Comparison of ENCODE assay signal across 8 mouse cellular contexts in genomic region chr14:55576376-55576775, GRCm38 (mm10). TPM values are rescaled to one million over a fixed set of nuclear protein-coding genes. Genes with fewer than 3 reads are reported as not detected.
DNase-seq lines count a peak whose midpoint lies in the region; ATAC-seq lines count a peak whose summit lies in the region.

No protein-coding gene starts in this region.

- H3K4me1 ChIP-seq in limb, embryonic 15.5 days: peaks cover 10% of the 10 kb centered on the region
- peaks cover 14% of the 10 kb centered on the region for H3K4me1 ChIP-seq in forebrain, embryonic 13.5 days

- peak; percentile 35 for DNase-seq in gastrocnemius, adult 18-20 months (ENCODE audit: low spot score)
- no peak for DNase-seq in gastrocnemius, postnatal 4 days (ENCODE audit: low spot score in 2 of 2)
- DNase-seq in right cerebral cortex, postnatal 14 days: peak; percentile 40
- DNase-seq in right cerebral cortex, postnatal 10 days (ENCODE audit: low spot score in 2 of 2): no peak
- DNase-seq in embryo, embryonic 11 days: no peak
- DNase-seq in adipocyte (ENCODE audit: low spot score): no peak

- peak overlapping the region; percentile 14 for H3K4me3 ChIP-seq in limb, embryonic 15.5 days
- H3K4me3 ChIP-seq in forebrain, embryonic 13.5 days: no peak overlapping the region

- no peaks in the 10 kb centered on the region for H3K9me3 ChIP-seq in limb, embryonic 15.5 days
- H3K9me3 ChIP-seq in forebrain, embryonic 13.5 days (replicated peaks): no peaks in the 10 kb centered on the region

- no peak overlapping the region; the same call in 1 of the 2 replicates for H3K4me2 ChIP-seq in limb, embryonic 15.5 days
- H3K4me2 ChIP-seq in forebrain, embryonic 13.5 days: no peak overlapping the region

- no peak for ATAC-seq in limb, embryonic 15.5 days (ENCODE audit: insufficient number of reproducible peaks, low FRiP score, low TSS enrichment, low read depth)
- ATAC-seq in forebrain, embryonic 13.5 days: no peak

- no peak overlapping the region for H3K27ac ChIP-seq in limb, embryonic 15.5 days
- H3K27ac ChIP-seq in forebrain, embryonic 13.5 days: no peak overlapping the region

- no peaks in the 10 kb centered on the region for H3K27me3 ChIP-seq in limb, embryonic 15.5 days
- H3K27me3 ChIP-seq in forebrain, embryonic 13.5 days: no peaks in the 10 kb centered on the region

- peaks cover 15% of the 10 kb centered on the region for H3K36me3 ChIP-seq in limb, embryonic 15.5 days
- peaks cover 18% of the 10 kb centered on the region for H3K36me3 ChIP-seq in forebrain, embryonic 13.5 days (ENCODE audit: poor library complexity, severe bottlenecking)

- WGBS in limb, embryonic 15.5 days: 60% methylated on average over 16 of the region's 16 CpGs
- WGBS in forebrain, embryonic 13.5 days: 82% methylated on average over 16 of the region's 16 CpGs

- no peak overlapping the region for H3K9ac ChIP-seq in limb, embryonic 15.5 days
- H3K9ac ChIP-seq in forebrain, embryonic 13.5 days: no peak overlapping the region

RNA-seq across cellular contexts. Expression of gene Fitm1, which starts 1.0 kb away (rescaled TPM):
- 100 to 1,000 TPM; 273 to 289 TPM for total RNA-seq in gastrocnemius, adult 18-20 months (2021)
- 100 to 1,000 TPM; 294 to 332 TPM for total RNA-seq in gastrocnemius, postnatal 4 days (2021)
- 17.3 and 44.6 TPM in 2 replicates for polyA plus RNA-seq in limb, embryonic 15.5 days (2015; fragmentation: Nextera tagmentation; extraction: Ambion mirVana)
- not detected in 2 replicates for polyA plus RNA-seq in forebrain, embryonic 13.5 days (2015; fragmentation: Nextera tagmentation; extraction: Ambion mirVana)

RNA-seq across cellular contexts. Expression of gene Psme1, which starts 1.5 kb away (rescaled TPM):
- total RNA-seq in gastrocnemius, adult 18-20 months (2021): 10 to 100 TPM; 65.1 to 72.7 TPM
- 10 to 100 TPM; 82.0 to 88.4 TPM for total RNA-seq in gastrocnemius, postnatal 4 days (2021)
- polyA plus RNA-seq in limb, embryonic 15.5 days (2015; fragmentation: Nextera tagmentation; extraction: Ambion mirVana): 141 and 148 TPM in 2 replicates
- 154 and 156 TPM in 2 replicates for polyA plus RNA-seq in forebrain, embryonic 13.5 days (2015; fragmentation: Nextera tagmentation; extraction: Ambion mirVana)

RNA-seq across cellular contexts. Expression of gene Emc9, which starts 8.7 kb away (rescaled TPM):
- 10 to 100 TPM; 38.2 to 40.5 TPM for total RNA-seq in gastrocnemius, adult 18-20 months (2021)
- total RNA-seq in gastrocnemius, postnatal 4 days (2021): 10 to 100 TPM; 49.1 to 53.6 TPM
- polyA plus RNA-seq in limb, embryonic 15.5 days (2015; fragmentation: Nextera tagmentation; extraction: Ambion mirVana): 12.6 and 16.2 TPM in 2 replicates
- 8.2 and 8.8 TPM in 2 replicates for polyA plus RNA-seq in forebrain, embryonic 13.5 days (2015; fragmentation: Nextera tagmentation; extraction: Ambion mirVana)

RNA-seq across cellular contexts. Expression of gene Psme2, which starts 14.5 kb away (rescaled TPM):
- total RNA-seq in gastrocnemius, adult 18-20 months (2021): 10 to 100 TPM; 50.1 to 56.1 TPM
- 100 to 1,000 TPM; 124 to 153 TPM for total RNA-seq in gastrocnemius, postnatal 4 days (2021)
- 239 and 241 TPM in 2 replicates for polyA plus RNA-seq in limb, embryonic 15.5 days (2015; fragmentation: Nextera tagmentation; extraction: Ambion mirVana)
- 200 and 206 TPM in 2 replicates for polyA plus RNA-seq in forebrain, embryonic 13.5 days (2015; fragmentation: Nextera tagmentation; extraction: Ambion mirVana)

RNA-seq across cellular contexts. Expression of gene Rnf31, which starts 15.1 kb away (rescaled TPM):
- total RNA-seq in gastrocnemius, adult 18-20 months (2021): 10 to 100 TPM; 19.0 to 19.8 TPM
- total RNA-seq in gastrocnemius, postnatal 4 days (2021): 10 to 100 TPM; 21.2 to 22.4 TPM
- polyA plus RNA-seq in limb, embryonic 15.5 days (2015; fragmentation: Nextera tagmentation; extraction: Ambion mirVana): 20.0 and 20.6 TPM in 2 replicates
- 13.3 and 22.0 TPM in 2 replicates for polyA plus RNA-seq in forebrain, embryonic 13.5 days (2015; fragmentation: Nextera tagmentation; extraction: Ambion mirVana)

Comparison
In these comparisons a context has a peak if more than half of its experiments do, and no peak if none do; other contexts are left out.
1. DNase-seq: peak in gastrocnemius, adult 18-20 months (single experiment) and right cerebral cortex, postnatal 14 days (single experiment); none in gastrocnemius, postnatal 4 days (0 of 2), right cerebral cortex, postnatal 10 days (0 of 2), embryo, embryonic 11 days (single experiment) and adipocyte (single experiment).